Mouse (Mus musculus): ENCODE results near the gene 2610042L04Rik.
"Not testable (repeated sequence)": the region's sequence is repeated elsewhere in the genome, so short reads cannot be mapped to it uniquely, and the experiment has no call there.

2610042L04Rik gene

DNA sequence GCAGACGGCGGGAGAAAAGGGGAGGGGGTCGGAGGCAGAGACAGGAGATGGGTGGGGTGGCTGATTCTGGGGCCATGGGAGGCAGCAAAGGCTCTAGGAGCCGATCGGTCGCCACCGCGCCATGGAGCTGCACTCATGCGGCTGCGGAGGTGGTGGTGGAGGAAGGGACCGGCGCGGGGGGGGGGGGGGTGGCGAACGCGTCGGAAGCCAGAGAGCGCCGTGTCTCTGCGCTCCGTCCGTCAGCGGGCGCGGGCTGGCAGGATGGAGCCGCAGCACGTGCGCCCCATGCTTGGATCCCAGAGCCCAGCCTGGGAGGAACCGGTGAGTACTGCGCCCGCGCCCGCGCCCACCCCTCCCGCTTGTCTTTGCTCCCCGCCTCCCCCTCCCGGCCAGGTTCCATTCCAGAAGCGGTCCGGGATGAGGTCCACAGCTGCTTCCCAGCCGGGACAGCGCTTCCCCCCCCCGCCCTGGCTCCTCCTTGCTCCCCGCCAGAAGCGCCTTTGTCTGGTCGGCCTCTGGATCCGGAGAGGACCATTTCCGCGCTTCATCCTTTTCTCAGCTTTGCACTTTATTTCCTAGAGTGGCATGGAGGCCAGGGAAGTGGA lies at the start of gene 2610042L04Rik:
Gene 2610042L04Rik, plus strand, starts transcription at position 288 of the 605 bp plus-strand sequence.
- DNase-seq (ENCODE audit: low spot score): not testable (repeated sequence)

DNA sequence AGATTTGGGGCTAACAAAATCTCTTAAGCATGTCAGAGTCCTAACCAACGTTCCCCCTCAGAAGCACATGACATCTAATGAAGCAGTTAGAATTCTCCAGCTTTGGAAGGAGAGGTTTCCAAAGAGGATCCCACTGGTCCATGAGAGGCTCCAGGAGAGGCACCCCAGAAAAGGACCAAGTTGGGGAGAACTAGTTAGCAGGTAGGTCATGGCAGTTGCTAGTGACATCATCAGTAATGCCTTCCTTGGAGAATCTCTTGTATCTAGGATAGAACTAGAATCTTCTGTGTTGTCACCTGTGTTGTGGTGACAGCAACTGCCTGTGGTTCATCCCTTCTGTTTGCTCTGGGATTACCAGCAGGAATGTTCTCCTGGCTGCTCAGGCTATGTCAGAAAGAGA lies 17.6 kb upstream of the 2610042L04Rik start, which contains the start of gene Gm3149:
Gene Gm3149, plus strand, starts transcription at position 301 of the 400 bp plus-strand sequence.
- not testable (repeated sequence) for DNase-seq (ENCODE audit: low spot score)

DNA sequence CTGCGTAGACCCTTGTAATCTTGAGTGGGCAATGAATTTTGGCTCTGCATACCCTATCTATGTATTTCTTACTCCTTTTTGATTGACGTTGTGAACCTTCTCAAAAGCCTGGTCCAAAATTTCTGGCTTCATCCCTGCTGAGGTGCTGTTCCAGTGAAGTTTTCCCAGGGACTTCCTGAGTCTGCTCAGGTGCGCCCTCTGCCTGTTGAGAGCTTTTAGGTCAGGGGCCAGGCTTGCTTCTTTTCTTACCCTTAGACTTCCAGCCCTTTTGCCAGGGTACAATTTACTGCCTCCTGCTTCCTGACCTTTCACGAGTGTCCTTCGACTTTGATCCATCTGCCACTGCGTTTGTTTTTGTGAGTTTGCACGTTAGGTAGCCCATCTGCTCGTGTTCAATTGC lies 943 bp downstream of the 2610042L04Rik start:
- DNase-seq (ENCODE audit: low spot score): not testable (repeated sequence)

DNA sequence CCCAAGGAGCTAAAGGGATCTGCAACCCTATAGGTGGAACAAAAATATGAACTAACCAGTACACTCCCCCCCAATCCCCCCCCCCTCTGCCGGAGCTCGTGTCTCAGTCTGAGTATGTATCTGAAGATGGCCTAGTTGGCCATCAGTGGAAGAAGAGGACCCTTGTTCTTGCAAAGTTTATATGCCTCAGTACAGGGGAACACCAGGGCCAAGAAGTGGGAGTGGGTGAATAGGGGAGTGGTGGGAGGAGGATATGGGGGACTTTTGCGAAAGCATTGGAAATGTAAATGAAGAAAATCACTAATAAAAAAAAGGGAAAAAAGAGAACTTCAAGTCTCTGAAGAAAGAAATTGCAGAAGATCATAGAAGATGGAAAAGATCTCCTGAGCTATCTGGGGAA lies 34.4 kb downstream of the 2610042L04Rik start:
- DNase-seq (ENCODE audit: low spot score): not testable (repeated sequence)

DNA sequence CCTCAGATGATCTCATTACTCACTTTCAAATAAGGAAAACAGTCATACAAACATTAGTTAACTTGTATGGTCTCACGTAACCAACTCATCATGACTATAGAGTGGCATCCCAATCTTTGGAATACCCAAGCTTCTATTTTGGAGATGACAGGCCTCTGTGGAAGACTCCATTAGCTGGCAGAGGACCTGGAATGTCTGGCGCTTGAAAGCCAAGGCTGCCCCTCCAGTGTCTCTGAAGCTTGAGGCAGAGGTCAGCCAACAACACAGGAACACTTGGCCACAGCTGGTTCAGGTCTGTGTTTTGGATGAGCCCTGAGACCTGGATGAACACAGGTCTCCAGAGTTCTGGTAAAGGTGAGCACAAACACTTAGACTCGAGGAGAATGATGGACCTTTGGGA lies 35.1 kb downstream of the 2610042L04Rik start:
- not testable (repeated sequence) for DNase-seq (ENCODE audit: low spot score)

DNA sequence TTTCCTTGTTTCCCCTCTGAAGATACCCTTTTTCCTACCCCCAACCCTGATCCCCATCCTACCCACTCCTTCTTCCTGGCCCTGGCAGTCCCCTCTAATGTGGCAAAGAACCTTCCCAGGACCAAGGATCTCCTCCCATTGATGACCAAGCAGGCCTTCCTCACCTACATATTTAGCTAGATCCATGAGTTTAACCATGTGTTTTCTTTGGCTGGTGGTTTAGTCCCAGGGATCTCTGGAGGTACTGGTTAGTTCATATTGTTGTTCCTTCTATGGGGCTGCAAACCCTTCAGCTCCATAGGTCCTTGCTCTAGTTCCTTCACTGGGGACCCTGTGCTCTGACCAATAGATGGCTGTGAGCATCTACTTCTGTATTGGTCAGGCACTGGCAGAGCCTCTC lies 43.3 kb downstream of the 2610042L04Rik start:
- not testable (repeated sequence) for DNase-seq (ENCODE audit: low spot score)

DNA sequence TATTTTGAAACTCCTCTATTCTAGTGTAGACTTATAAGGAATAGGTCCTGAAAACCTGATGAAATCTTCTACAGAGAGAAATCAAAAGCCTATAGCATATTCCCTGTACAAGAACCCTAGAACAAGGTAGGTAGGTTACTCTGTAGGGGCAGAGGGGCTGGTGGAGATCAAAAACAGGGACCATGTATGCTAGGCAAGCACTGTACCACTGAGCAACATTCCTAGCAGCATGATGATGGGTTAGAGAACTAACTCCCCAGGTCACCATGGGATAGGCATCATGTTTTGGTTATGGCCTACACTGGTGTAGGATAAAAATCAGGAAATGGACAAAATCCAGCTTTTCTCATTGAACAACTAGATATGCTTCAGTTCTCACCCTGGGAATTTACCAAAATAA lies 51.0 kb downstream of the 2610042L04Rik start:
- DNase-seq (ENCODE audit: low spot score): not testable (repeated sequence)

DNA sequence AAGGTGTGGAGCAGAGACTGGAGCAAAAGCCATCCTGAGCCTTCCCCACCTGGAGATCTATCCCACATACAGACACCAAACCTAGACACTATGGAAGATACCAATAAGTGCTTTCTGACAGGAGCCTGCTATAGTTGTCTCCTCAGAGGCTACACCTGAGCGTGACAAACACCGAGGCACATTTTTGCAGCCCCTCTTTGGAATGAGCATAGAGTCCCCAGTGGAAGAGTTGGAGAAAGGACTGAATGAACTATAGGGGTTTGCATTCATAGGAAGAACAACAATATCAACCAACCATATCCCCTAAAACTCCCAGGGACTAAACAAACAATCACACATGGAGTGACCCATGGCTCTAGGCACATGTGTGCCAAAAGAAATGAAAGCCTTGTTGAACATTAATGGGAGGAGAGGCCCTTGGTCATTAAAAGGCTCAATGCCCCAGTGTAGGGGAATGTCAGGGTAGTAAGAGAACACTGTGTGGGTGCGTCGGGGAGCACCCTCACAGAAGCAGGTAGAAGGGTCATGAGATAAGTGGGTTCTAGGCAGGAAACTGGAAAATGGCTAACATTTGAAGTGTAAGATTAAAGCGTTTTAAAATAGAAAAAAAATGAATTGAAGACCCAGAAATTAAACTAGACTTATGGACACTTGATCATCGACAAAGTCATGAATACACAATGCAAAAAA lies 58.4 kb downstream of the 2610042L04Rik start:
- not testable (repeated sequence) for DNase-seq (ENCODE audit: low spot score)

DNA sequence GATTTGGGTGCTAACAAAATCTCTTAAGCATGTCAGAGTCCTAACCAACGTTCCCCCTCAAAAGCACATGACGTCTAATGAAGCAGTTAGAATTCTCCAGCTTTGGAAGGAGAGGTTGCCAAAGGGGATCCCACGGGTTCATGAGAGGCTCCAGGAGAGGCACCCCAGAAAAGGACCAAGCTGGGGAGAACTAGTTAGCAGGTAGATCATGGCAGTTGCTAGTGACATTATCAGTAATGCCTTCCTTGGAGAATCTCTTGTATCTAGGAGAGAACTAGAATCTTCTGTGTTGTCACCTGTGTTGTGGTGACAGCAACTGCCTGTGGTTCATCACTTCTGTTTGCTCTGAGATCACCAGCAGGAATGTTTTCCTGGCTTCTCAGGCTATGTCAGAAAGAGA lies 62.7 kb downstream of the 2610042L04Rik start, which contains the start of gene Gm3159:
Gene Gm3159, plus strand, starts transcription at position 301 of the 400 bp plus-strand sequence.
- not testable (repeated sequence) for DNase-seq (ENCODE audit: low spot score)

DNA sequence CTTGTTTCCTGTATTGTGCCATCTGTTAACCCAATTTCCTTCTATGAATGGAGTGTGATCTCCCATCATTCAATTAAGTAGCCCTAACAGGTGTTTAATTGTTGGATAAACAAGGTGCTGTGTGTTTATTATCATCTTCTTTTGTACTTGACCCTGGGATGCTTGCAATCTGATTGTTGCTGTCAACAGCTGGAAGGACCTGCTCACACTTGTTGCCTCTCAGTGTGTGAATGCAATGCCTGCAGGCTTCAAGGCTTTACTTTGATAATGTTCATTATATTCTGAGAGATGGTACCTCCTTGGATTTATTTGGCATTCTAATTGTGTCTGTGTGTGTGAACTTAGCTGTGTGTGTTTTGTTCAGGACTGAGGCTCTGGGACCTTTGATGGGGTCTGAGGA lies 64.1 kb downstream of the 2610042L04Rik start:
- DNase-seq (ENCODE audit: low spot score): not testable (repeated sequence)

DNA sequence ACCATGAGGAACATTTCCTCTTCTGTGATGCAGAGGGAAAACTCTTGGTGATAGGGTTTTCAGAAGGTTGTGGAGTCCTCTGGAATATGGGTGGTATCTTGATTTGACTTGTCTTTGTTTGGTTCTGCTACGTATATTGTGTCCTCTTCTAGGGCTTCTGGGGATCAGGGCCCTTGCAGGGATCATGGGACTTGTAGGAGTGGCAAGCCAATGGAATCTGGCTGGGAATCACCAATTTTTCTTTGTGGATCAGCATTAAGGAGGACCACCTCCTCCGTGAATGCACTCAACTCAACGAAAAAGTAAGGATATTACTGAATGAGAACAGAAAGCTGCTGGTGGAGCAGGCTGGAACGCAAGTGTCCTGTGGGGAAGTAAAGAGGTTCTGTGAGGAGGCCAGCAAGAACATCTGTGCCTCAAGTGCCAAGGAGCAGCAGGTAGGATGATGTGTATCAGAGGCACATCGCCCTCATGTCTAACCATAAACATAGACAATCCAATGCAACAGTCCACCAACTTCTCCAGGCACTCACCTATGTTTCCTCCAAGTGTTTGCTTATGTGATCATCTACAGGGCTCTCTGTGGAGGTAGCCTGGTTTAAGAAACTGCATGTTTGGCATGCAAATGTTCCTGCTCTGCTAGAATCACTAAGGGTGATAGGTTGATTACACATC lies 65.7 kb downstream of the 2610042L04Rik start:
- DNase-seq (ENCODE audit: low spot score): not testable (repeated sequence)

DNA sequence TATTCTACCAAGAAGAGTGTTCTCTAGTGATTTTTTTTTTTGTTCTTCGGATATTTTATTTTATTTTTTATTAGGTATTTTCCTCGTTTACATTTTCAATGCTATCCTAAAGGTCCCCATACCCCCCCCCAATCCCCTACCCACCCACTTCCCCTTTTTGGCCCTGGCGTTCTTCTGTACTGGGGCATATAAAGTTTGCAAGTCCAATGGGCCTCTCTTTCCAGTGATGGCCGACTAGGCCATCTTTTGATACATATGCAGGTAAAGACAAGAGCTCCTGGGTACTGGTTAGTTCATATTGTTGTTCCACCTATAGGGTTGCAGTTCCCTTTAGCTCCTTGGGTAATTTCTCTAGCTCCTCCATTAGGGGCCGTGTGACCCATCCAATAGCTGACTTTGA lies 66.7 kb downstream of the 2610042L04Rik start:
- not testable (repeated sequence) for DNase-seq (ENCODE audit: low spot score)

DNA sequence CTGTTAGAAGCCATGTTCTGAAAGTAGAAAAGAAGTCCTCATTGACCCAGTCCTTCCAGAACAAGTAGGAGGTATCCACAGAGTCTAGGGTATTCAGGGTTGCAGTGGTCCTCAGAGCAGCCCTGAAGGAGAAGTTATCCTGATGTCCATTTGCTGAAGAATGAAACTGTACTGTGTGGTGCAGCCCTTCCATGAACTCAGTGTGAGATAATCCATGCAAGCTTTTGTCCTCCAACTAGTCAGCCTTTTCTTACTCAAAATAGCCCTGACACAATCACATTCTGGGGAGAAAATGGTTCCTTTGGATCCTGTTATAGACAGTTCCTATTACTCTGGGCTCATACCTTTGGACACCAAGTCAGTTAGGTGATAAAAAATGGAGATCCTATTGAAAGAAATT lies 69.3 kb downstream of the 2610042L04Rik start:
- not testable (repeated sequence) for DNase-seq (ENCODE audit: low spot score)
